Mouse (Mus musculus) layer of hippocampus, postnatal 36 days (tissue): ENCODE measurements around the gene Slc9a7. TPM values are rescaled to one million over a fixed set of nuclear protein-coding genes. Genes with fewer than 3 reads are reported as not detected.

Experiments used
- DNase-seq, 2 experiments: peaks; one replicate each; pipeline ENCODE4 v3.0.0; 2022
- total RNA-seq, 2 experiments: library from RNA; stranded (reverse); gene quantifications; 2 replicates each; pipeline ENCODE4 v1.2.3; 2021

Gene Slc9a7
- total RNA-seq: 10 to 100 TPM; 60.7 to 64.0 TPM

- DNase-seq: peak; percentile 66 to 71
Measured at GRCm38 (mm10) chrX:20291282-20292039, at the start of gene Slc9a7. Gene Slc9a7, minus strand, starts transcription at chrX:20291807.

GRCm38 (mm10) chrX:20335722-20336121 lies 44.1 kb upstream of the Slc9a7 start:
- peak; percentile 7 to 23 for DNase-seq

- DNase-seq: peak in 1 of 2 experiments; percentile 16
Measured at GRCm38 (mm10) chrX:20332756-20333155, 41.1 kb upstream of the Slc9a7 start.

- DNase-seq: no peak
Measured at GRCm38 (mm10) chrX:20307215-20307614, 15.6 kb upstream of the Slc9a7 start.

DNA sequence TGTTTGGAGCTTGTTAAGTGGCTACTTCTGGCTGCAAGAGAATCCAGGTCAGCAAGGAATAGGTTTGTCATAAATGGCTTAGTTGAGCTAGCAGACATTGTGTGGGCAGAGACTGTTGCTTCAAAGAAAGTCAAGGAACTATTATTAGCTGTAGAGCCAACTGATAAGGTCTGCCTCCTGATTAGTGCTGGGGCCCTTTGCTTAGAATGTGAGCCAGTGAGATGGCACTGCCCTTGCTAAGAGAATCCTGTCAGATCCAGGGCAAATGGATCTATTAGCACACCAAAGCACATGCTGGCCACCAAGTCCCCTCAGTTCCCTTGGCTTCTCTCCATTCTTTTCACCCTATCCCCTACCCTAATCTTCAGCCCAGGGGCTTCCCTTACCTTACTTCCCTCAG lies 14.3 kb upstream of the Slc9a7 start:
- DNase-seq: no peak

DNA sequence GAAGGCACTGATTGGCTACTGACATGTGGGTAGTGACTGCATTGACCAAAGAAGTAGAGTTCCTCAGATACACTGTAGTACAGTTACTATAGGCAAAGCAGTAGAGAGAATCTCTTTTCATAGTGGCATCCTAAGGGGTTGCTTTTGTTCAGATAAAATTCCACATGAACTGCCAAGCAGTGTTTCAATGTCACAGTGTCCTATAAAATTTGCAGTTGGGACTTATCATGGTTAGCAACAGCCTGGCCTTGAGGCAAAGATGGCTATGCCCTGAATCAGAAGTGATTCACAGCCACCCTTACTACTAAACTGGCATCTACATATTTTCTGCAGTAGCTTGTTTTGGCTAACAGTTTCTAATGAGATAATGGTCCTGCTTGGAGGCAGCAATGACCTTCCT lies 11.7 kb upstream of the Slc9a7 start:
- no peak for DNase-seq

- no peak for DNase-seq
Measured at GRCm38 (mm10) chrX:20292040-20292417, 422 bp upstream of the Slc9a7 start.

- no peak for DNase-seq
Measured at GRCm38 (mm10) chrX:20290715-20291114, 892 bp downstream of the Slc9a7 start.

- DNase-seq: no peak
Measured at GRCm38 (mm10) chrX:20288674-20289073, 2.9 kb downstream of the Slc9a7 start.

DNA sequence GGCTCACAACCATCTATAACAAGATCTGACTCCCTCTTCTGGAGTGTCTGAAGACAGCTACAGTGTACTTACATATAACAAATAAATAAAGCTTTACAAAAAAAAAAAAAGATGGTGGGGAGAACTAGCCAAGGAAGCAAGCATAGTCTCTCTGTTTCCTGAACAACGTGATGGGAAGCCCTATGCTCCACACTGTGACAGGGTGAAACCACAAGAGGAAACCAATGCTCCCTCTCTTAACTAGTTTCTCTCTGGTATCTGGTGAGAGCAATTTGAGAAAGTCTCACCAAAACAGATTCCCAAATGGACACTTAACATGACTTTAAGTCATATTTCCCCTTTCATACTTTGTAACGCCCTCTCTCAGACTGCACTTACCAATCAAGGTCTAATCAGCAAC lies 5.4 kb downstream of the Slc9a7 start:
- no peak for DNase-seq

GRCm38 (mm10) chrX:20279424-20279823 lies 12.2 kb downstream of the Slc9a7 start:
- no peak for DNase-seq

GRCm38 (mm10) chrX:20273854-20274253 lies 17.8 kb downstream of the Slc9a7 start:
- DNase-seq: no peak

DNA sequence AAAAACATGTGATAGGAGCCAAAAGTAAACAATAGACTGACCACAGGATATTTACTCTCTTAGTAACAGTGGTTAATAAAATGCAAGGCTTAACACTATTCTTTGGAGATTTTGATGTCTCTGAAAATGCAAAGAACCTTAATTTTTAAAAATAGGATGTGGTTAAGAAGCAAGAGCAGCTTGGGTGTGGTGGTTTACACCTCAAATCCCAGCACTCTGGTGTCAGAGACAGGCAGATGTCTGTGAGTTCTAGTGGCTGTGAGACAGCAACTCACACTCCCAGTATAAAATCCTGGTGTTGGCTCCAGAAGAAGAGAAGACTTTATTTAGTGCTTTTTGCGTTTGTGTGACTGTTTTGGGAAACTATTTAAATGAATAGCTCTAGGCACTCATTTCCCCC lies 19.6 kb downstream of the Slc9a7 start:
- no peak for DNase-seq

- no peak for DNase-seq
Measured at GRCm38 (mm10) chrX:20269980-20270379, 21.6 kb downstream of the Slc9a7 start.

DNA sequence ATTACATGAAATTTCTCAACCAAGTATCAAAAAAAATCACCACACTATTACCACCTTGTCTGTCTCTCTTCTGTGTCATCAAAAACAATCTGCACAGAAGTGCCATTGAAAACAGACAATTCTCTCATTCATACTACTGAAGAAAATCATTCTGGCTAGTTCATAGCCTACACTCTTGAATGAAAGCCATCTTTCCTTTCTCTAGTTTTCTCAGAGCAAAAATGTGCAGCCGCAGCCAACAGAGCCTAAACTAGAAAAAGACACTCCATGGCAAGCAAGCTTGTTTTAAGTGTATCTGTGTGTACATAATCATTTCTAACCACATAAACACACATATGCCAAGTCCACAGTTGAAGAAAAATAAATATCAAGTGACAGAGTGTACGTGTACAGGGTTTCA lies 27.2 kb downstream of the Slc9a7 start:
- no peak for DNase-seq

DNA sequence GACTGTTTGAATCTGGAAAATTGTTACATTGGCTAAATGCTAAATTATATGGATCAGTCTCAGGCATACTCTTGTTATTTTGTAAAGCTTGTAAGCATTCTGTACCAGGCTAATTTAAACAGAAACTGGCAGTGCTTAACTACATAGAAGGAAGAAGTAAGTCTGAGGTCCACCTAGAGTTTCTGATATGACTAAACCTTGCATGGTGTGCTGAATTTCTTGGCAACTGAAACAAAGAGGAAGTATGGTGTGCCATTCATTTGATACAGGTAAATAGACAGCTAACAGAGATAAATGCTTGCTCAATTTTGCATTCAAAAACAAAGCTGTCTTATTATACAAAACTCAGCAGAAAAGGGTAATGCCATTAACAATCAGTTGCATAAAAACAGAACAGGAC lies 63.5 kb downstream of the Slc9a7 start:
- DNase-seq: no peak

DNA sequence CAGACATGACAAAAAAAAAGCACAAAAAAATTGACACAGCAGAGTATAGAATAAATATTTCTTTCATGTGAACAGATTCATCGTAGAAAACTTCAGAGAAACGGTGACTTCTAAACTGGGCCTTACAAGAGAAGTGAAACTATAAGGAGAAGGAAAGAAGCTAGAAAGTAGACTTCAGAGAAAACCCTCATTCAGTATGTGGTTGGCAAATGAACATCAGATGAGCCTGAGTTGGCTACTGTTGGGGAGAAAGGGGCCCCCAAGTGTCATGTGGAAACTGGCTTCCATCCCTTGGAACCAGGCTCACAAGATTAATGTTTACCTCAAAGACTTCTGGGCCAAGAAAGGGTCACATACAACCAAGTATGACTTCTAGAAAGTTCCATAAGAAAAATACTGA lies 70.1 kb downstream of the Slc9a7 start:
- DNase-seq: no peak

- no peak for DNase-seq
Measured at GRCm38 (mm10) chrX:20185616-20186015, 106.0 kb downstream of the Slc9a7 start.

DNA sequence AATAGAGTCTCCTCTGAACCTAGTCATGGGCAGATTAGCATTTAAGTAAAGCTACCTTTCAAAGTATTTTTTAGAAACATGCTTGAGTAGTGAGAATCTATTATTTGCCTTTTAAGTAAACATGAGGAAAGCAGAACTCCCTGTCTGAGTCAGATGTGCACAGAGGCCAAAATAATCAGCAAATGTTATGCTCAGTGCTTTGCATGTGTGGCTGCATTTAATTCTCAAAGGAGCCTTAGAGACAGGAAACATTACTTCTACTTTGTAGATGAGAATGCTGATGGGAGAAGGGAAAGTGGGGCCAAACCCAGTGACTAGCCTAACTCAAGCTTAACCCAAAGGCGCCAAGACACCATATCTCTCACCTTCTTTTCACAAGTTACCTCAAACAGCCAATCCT lies 114.8 kb downstream of the Slc9a7 start:
- no peak for DNase-seq

DNA sequence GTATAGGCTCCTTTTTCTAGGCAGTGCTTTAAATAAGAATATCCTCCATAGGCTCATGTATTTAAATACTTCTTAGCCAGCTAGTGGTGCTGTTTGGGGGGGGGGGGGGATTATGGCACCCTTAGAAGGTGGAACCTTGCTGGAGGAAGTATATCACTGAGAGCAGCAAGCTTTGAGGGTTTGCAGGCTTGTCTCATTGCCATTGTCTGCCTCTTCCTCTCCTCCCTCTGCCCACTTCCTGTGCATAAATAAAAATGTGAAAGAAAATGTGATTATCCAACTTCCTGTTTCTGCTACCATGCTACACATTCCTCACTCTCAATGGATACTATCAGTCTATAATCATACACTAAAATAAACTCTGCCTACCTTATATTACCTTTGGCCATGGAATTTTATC lies 123.2 kb downstream of the Slc9a7 start:
- DNase-seq: no peak

- no peak for DNase-seq
Measured at GRCm38 (mm10) chrX:20164984-20165383, 126.6 kb downstream of the Slc9a7 start.

GRCm38 (mm10) chrX:20162322-20162711 lies 129.3 kb downstream of the Slc9a7 start:
- no peak for DNase-seq

GRCm38 (mm10) chrX:20161687-20162321 lies 129.8 kb downstream of the Slc9a7 start:
- DNase-seq: no peak

DNA sequence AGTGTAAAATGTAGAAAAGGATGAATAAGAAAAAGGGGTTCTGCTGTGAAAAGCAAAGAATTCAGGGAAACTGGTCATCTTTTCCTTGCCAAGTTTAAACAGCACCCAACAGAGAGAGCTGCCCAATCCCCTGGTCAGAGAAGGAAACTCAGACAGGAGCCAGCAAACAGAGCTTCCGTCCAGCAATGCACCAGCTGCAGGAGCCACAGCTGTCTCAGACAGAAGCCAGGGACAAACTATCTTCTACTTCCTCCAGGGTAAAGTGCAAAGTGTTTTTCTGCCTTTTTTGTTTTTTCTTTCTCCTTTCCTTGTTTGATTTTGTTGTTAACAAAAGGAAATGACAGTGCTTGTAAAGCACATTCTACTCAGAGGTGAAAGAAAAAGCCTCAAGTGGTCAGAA lies 131.3 kb downstream of the Slc9a7 start:
- DNase-seq: no peak
